Mouse (Mus musculus) hindlimb bud, embryonic 11.5 days (tissue): ENCODE measurements around the gene Pgr.
A peak's percentile ranks its signal among the peaks of the same experiment; 100 is the strongest.

Source experiments
- DNase-seq: peaks from one replicate; pipeline ENCODE4 v3.0.0-alpha.2; 2012; ENCODE audit warnings: low read depth, low spot score; ENCODE audit errors: extremely low spot score

Gene Pgr

DNA sequence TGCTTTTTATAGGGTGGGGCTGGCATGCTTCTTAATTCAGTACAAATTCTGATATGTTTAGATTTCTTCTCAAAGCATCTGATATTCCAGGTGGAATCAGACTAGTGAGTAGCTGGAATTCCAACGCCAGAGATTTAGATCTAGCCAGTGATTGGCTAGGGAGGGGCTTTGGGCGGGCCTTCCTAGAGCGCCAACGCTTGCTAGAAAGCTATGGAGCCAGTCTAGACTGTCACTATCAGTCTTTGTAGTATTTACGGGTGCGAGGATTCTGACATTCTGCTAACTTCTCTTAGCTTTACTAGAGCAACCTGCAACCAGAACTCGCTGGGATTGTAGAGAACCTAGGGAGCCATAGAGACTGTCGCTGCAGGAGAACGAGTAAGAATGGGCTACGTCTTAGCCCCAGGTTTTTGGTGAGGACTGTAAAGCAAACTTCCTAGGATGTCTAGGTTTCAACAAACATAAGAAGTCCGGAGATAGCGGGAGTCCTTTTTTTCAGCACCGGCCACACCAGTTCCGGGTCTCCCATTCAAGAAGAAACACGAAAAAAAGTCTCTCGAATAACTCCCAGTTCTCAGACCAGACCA lies at the start of gene Pgr:
Gene Pgr, plus strand, starts transcription at position 218 of the 587 bp plus-strand sequence.
- no peak for DNase-seq

DNA sequence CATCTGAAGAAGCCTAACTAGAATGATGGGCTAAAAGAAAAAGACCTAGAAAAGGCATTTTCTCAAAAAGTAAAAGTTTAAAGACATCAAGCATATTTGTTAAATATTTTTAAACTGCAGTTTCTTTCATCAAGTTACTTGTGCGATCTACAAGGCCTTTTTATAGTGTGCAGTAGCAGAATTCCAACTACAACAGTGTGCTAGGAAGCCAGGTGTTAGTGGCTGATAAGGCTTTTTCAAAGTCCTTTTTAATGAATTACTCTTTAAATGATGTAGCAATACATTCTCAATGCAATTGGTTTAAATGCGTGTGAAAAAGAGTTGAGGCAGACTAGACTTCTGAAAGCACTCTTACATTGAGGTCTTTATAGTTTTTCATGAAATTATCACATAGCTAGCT lies 42.2 kb upstream of the Pgr start:
- DNase-seq: no peak

DNA sequence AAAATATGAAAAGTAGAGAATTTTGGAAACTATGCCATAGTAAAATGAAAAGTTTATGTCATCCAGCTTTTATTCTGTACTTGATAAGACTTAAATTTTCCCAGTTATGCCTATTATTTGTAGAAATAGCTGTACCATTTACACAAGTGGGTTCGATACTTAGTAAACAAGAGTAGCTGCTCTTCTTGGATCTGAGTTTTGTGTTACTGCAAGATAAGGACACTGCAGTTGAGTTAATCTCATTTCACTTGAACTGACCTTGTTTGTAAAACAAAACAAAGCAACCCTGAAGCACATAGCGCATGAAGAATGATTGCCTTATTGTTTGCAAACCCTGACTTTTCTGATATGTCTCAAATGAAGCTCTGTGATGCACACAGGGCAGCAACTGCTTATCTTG lies 31.1 kb upstream of the Pgr start:
- DNase-seq: no peak

DNA sequence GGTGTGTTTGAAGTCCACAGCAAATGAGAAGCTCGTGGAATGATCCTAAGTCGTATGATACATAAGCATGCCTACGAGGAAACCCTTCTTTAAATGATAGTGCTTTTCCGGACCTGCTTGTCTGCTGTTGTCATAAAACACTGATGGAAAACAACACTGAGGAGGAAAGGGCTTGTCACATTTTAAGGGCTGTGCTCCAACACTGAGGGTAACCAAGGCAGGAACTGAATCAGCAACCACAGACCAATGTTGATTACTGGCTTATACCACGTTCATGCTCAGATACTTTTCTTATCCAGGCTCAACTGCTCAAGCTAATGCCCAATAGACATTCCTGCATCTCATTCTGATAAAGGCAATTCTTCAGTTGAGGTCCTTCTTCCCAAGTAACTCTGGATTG lies 4.4 kb upstream of the Pgr start:
- DNase-seq: no peak

DNA sequence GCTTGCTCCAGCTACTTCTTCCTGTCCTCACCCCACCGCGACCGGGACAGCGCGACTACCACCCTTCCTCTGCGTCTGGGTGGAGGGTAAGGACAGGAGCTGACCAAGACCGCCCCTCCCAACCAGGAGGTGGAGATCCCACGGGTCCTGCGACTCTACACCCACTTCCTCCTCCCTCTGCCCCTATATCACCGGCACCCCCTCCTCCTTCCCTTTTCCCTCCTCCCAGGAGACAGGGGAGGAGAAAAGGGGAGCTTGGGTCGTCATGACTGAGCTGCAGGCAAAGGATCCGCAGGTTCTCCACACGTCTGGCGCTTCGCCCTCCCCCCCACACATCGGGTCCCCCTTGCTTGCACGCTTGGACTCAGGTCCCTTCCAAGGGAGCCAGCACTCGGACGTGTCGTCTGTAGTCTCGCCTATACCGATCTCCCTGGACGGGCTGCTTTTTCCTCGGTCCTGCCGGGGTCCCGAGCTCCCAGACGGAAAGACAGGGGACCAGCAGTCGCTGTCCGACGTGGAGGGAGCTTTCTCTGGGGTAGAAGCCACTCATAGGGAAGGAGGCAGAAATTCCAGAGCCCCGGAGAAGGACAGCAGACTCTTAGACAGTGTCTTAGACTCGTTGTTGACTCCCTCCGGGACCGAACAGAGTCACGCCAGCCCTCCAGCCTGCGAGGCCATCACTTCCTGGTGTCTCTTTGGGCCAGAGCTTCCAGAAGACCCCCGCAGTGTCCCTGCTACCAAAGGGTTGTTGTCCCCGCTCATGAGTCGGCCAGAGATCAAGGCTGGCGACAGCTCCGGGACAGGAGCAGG lies 775 bp downstream of the Pgr start:
- DNase-seq: no peak

DNA sequence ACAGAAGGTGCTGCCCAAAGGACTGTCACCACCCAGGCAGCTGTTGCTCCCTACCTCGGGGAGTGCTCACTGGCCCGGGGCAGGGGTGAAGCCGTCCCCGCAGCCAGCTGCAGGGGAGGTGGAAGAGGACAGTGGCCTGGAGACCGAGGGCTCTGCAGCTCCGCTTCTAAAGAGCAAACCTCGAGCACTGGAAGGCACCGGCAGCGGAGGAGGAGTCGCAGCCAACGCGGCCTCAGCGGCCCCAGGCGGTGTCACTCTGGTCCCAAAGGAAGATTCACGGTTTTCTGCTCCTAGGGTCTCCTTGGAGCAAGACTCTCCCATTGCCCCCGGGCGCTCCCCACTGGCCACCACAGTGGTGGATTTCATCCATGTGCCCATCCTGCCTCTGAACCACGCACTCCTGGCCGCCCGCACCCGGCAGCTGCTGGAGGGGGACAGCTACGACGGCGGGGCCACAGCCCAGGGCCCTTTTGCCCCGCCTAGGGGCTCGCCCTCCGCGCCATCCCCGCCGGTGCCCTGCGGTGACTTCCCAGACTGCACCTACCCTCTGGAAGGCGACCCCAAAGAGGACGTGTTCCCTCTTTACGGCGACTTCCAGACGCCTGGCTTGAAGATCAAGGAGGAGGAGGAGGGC lies 1.5 kb downstream of the Pgr start:
- DNase-seq: no peak

DNA sequence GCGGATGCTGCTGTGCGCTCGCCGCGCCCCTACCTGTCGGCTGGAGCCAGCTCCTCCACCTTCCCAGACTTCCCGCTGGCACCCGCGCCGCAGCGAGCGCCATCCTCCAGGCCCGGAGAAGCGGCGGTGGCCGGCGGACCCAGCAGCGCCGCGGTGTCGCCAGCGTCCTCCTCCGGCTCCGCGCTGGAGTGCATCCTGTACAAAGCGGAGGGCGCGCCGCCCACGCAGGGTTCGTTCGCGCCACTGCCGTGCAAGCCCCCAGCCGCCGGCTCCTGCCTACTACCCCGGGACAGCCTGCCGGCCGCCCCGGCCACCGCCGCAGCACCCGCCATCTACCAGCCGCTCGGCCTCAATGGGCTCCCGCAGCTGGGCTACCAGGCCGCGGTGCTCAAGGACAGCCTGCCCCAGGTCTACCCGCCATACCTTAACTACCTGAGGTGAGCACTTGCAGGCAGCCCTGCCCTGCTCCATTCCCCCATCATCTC lies 2.1 kb downstream of the Pgr start:
- no peak for DNase-seq

DNA sequence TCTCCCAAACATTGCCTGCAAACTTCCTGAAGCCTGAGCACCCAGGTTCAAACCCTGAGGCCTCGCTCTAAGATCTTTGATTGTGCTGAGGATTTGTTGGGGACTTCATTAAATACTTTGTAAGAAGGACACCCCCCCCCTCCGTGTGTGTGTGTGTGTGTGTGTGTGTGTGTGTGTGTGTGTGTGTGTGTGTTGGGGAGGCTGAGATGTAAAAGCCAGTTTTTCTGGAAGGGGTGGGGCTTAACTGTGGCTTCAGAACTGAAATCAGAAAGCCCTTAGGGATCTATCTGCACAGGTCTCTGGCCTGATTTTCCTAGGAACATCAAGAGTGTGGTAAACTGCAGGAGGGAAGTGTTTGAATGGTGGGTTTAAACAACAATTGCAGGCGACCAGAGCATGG lies 2.6 kb downstream of the Pgr start:
- DNase-seq: no peak

DNA sequence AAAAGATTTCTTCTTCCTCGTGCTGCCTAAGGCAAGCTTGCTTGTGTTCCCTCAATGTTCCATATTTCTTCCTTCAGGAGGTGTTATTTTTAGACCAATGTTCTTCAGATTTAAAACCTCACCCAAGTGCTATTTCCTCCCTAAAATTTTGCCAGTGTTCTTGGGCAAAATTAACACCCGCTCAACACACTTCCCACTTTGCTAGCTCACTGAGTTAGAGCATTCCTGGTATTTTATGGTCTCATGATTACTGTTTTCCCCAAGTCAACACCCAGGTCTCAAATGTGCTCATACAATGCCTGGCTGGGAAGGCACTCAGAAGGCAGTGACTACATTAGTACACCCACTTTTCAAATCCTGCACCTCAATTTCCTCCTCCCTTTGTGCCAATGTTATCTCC lies 27.9 kb downstream of the Pgr start:
- DNase-seq: no peak

DNA sequence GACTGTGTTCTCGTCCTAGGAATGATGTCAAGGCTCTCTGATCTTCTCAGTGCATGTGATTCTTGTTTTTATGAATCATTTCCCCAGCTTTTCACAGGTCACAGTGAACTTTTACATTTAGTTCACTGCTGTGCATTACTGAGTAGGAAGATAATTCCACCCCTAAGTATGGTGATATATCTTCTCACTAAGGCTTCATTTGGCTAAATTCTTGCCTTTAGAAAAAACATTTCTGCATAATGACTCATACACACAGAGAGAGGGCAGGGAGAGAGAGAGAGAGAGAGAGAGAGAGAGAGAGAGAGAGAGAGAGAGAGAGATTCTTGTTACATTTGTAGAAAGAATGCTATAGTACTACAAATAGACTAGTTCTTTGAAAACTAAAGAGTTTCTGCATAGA lies 38.1 kb downstream of the Pgr start:
- no peak for DNase-seq

DNA sequence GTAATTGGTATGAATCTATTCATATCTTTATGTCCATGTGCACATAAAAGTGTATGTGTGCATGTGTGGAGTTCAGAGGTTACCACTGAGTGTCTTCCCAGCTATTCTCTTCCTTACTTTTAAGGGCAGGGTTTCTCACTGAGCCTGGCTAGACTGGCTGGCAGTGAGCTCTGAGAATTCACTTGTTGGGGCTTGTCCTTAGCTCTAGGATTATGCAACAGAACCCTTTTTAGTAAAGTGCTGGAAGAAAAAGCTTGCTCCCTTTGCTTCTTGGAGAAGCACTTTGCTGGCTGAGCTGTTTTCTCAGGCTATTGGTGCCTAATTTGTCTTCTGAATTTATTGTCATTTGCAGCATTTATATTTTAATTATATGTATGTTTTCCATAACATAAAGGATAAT lies 53.7 kb downstream of the Pgr start:
- DNase-seq: no peak

DNA sequence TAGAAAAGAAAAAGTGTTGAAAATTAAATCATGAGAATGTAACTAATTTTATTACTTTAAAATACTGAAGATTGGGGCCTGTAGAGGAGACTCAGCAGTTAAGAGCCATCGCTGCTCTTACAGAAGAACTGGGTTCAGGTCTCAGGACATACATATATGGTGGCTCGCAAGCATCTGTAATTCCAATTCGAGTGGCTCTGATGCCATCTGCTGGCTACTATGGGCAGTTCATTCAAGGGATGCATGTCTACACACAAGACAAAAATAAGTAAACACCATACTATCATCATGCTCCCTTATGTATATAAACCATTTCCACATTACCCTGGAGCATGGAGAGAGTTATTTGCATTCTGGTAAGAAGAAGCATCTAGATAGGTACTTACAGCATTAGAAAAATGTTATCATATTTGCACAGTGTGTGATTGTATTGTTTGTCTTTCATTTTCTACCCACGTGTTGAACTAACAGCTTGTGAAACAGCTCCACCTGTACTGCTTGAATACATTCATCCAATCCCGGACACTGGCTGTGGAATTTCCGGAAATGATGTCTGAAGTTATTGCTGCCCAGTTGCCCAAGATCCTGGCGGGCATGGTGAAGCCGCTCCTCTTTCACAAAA lies 65.0 kb downstream of the Pgr start:
- peak; percentile 10 for DNase-seq

DNA sequence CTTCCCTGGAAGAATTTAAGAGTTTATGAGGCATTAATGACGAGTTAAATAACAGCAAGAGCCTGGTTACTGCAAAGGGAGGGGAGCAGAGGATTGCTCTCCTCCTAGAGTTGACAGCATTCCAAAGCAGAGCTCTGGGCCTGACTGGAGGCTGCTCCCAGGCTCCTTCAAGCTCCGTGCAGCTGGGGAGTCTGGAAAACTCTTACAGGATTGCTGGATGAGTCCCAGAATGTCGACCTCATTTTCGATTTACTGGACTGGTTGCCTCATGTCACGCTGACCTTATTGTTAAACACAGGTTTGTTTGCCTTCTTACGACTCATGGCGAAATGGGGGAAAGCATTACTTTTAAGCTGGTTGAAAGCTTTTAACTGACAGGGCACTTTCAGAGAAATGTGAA lies 70.6 kb downstream of the Pgr start:
- DNase-seq: no peak

DNA sequence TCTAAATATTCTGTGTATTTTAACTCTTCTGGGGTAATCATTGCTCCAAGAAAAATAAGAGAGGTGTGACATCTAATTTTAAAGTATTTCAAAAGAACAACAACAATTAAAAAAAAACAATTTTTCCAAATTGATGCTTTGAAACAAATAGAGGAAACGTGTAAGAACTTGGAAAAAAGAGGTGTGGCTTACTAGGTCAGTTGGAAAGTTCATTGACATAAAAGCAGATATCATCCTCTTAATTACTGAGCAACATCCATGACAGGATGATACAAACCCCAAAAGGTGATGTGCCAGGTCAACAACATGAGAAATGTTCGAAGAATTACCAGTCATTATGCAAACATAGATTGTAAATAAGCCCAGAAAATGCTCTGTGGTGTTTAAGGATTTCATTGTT lies 71.9 kb downstream of the Pgr start, which contains the start of gene Gm16485:
Gene Gm16485, plus strand, starts transcription at position 301 of the 400 bp plus-strand sequence.
- no peak for DNase-seq

DNA sequence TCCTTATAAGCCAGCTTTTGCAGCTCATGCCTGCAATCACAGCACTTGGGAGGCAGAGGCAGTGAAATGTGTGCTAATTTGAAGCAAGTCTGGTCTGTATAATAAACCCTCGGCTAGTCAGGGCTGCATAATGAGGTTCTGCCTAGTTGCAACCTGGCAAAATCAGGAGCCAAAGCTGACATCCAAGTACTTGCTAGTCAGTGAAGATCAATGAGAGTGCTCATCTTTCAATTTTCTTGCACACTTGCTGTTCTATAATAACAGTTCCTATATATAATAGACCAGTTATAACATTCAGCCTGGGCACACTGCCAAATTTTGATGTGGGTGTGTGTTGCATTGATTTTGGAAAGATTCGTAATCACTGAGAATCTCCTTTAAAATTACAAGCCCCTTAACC lies 78.1 kb downstream of the Pgr start:
- no peak for DNase-seq

DNA sequence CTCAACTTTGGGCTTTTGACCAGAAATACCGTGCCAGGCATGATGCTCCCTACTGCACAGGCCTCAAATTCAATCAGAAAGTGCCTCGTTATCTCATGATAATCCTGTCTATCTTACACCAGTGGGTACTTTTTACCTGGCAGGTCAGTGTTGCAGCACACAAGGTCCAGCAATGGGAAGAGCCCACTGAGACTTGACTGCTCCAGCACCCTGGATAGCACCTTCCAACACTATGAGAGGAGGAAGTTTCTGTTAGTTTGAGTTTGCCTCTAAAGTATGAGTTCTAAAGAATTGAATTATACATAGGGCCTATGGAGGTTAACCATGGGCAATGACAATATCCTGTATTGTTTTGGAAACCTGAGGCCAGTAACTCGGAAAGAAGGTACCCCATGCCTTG lies 82.7 kb downstream of the Pgr start:
- no peak for DNase-seq

DNA sequence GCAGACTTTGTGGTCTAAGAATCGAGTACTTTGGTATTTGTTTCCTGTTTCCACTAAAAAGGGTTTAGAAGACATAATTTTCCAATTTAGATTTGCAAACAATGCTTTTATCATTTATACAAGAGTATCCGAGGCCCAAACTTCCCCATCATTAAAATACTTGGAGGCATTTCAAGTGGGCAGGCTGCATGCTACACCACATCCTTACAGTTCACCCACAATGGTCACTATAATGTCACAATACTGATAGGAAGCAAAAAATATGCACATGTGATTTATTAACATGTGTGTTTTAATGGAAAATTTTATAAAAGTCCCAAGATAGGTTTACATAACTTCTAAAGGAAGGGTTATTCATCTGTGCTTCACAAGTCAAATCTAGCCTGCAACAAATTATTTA lies 96.9 kb downstream of the Pgr start:
- DNase-seq: no peak

DNA sequence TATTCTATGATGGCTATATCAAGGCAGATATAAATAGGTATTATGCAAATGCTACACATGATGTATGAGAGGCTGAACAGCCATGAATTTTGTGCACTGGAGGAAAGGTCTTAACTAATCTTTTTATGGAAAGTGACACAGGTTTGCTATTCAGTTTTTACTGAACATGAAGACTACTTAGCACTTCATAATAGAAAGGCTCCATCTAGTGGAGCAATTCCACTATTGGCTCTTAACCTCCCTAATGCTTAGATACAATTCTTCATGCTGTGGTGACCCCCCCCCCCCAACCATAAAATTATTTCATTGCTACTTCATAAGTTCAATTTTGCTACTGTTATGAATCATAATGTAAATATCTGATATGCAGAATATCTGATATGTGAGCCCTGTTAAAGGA lies 101.5 kb downstream of the Pgr start:
- no peak for DNase-seq

DNA sequence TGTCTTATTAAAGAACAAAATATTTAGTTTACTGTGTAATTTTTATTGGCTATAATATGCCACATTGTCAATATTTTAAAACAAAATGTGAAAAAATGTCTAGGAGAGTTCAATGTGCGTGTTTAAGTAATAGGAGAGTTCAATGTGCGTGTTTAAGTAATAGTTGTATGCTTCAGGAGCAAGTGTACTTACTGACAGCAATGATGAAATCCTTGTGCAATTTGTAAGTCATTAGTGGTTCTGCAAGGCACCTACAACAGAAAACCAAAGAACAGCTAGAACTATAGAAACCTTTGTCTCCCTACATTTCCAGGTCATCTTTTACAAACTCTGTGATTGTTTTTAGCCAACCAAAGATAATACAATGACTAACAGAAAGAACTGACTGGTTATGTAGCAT lies 115.5 kb downstream of the Pgr start:
- DNase-seq: no peak
